Mouse (Mus musculus): ENCODE results near the gene Vgll4. TPM values are rescaled to one million over a fixed set of nuclear protein-coding genes. Genes with fewer than 3 reads are reported as not detected.

Vgll4 gene
- polyA plus RNA-seq, 1 experiment from 2014 or later, result 94.2 TPM

- H3K4me2 ChIP-seq (replicated peaks), result no peak overlapping the region
- 72% methylated on average over 3 of the region's 3 CpGs for WGBS
- peaks cover 34% of the 10 kb centered on the region for H3K4me1 ChIP-seq
- H3K27me3 ChIP-seq, result no peaks in the 10 kb centered on the region
- H3K4me3 ChIP-seq, result no peak overlapping the region
- H3K27ac ChIP-seq, result no peak overlapping the region
- H3K9ac ChIP-seq, result no peak overlapping the region
- no peak for ATAC-seq (ENCODE audit: low FRiP score)
- H3K36me3 ChIP-seq, result no peaks in the 10 kb centered on the region
- H3K9me3 ChIP-seq (replicated peaks), result 0 out of 2 replicates have a peak, but pooled peaks cover 5% of the 10 kb centered on the region
These were observed 133.4 kb downstream of the Vgll4 start for GRCm38 (mm10) chr6:114836433-114836832.

DNA sequence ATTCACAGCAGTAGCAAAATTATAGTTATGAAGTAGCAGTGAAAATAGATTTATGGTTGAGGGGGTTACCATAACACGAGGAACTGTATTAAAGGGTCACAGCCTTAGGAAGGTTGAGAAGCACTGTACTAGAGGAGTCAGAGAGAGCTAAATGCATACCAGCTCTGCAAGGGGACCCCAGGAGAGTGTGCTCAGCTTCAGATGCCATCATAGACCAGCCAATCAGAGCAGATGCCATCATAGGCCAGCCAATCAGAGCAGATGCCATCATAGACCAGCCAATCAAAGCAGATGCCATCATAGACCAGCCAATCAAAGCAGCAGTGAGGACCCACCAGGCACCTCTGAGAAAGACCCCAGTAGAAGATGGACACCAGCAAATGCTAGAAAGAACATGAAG is 134.0 kb downstream of the Vgll4 start:
- Histone ChIP-seq H3K9ac (no peak overlapping the region), H3K4me3 (no peak overlapping the region), H3K4me1 (peaks cover 27% of the 10 kb centered on the region), H3K4me2 (replicated peaks) (no peak overlapping the region), H3K27ac (no peak overlapping the region), H3K36me3 (no peaks in the 10 kb centered on the region), H3K9me3 (replicated peaks) (0 out of 2 replicates have a peak, but pooled peaks cover 5% of the 10 kb centered on the region), H3K27me3 (no peaks in the 10 kb centered on the region)
- ATAC-seq (ENCODE audit: low FRiP score), result no peak
- 91% methylated on average over 1 of the region's 1 CpGs for WGBS

GRCm38 (mm10) chr6:114835344-114835743 is 134.4 kb downstream of the Vgll4 start:
- 0 out of 2 replicates have a peak, but pooled peaks have one; percentile 32 for ATAC-seq (ENCODE audit: low FRiP score)

GRCm38 (mm10) chr6:114833791-114834346 is 135.9 kb downstream of the Vgll4 start:
- Histone ChIP-seq H3K9me3 (replicated peaks) (0 out of 2 replicates have a peak, but pooled peaks cover 5% of the 10 kb centered on the region), H3K27me3 (no peaks in the 10 kb centered on the region), H3K4me3 (no peak overlapping the region), H3K36me3 (no peaks in the 10 kb centered on the region), H3K27ac (no peak overlapping the region), H3K4me1 (peaks cover 21% of the 10 kb centered on the region; the same call in 1 of the 2 replicates), H3K4me2 (replicated peaks) (no peak overlapping the region), H3K9ac (no peak overlapping the region)
- no peak for ATAC-seq (ENCODE audit: low FRiP score)
- WGBS, result 65% methylated on average over 4 of the region's 4 CpGs

More at GRCm38 (mm10) chr6:114835344-114835743, 134.4 kb downstream of the Vgll4 start:
- Histone ChIP-seq H3K9me3 (replicated peaks) (0 out of 2 replicates have a peak, but pooled peaks cover 5% of the 10 kb centered on the region), H3K36me3 (no peaks in the 10 kb centered on the region), H3K27ac (no peak overlapping the region), H3K27me3 (no peaks in the 10 kb centered on the region), H3K9ac (no peak overlapping the region), H3K4me1 (peaks cover 23% of the 10 kb centered on the region; the same call in 1 of the 2 replicates), H3K4me3 (no peak overlapping the region), H3K4me2 (replicated peaks) (no peak overlapping the region)
- 85% methylated on average over 7 of the region's 7 CpGs for whole genome bisulfite sequencing

DNA sequence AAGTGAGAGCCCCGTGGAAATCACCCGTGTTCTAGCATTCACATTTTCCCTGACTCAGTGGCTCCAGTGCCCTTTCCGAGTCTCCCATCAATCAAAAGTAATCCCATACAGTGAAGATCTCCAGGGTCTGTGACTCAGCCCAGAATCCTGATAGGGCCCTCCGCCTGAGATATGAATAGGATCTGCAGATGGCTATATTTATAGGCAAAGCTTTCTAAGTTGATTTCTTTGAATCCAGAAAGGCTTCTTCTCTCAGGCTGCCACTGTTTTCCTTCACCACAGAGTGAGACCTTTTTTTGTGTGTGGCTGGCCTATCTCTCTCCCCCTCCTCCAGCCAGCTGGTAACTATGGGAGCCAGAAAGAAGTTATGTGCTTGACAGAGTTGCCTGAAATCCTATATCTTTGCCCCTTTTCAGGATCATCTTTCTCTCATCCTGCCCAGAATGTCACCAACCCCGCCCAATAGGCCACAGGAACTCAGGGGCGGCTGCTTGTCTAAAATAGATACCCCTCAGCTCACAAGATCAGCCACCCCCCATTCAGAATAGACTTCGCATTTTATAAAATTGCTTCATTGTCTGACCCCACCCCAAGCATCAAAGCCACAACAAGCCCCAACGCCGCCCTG is 136.6 kb downstream of the Vgll4 start:
- no peak overlapping the region for H3K9ac ChIP-seq
- peaks cover 21% of the 10 kb centered on the region; the same call in 1 of the 2 replicates for H3K4me1 ChIP-seq
- H3K27ac ChIP-seq, result no peak overlapping the region; the same call in 1 of the 2 replicates
- no peak for ATAC-seq (ENCODE audit: low FRiP score)
- WGBS, result 64% methylated on average over 9 of the region's 9 CpGs
- H3K36me3 ChIP-seq, result no peaks in the 10 kb centered on the region
- no peaks in the 10 kb centered on the region for H3K27me3 ChIP-seq
- no peak overlapping the region for H3K4me3 ChIP-seq
- H3K9me3 ChIP-seq (replicated peaks), result 0 out of 2 replicates have a peak, but pooled peaks cover 2% of the 10 kb centered on the region
- no peak overlapping the region for H3K4me2 ChIP-seq (replicated peaks)

DNA sequence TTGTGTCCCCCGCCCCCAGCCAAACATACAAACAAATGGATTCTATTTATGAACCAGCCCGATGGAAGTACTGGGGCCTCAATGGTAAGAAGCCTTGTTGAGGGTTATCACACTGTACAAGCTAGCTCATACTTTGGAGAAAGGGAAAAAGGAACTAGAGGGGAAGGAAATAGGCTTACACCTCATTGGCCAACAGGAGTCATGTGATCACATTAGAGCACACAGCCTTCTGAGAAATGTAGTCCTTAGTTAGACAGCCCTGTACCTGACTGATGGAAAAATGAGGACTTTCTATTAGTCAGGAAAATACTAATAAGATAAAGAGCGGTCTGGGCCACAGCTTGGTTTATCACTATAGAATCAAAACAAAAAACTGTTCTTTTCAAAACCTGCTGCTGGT is 138.0 kb downstream of the Vgll4 start:
- no peaks in the 10 kb centered on the region for H3K9me3 ChIP-seq (replicated peaks)
- ATAC-seq (ENCODE audit: low FRiP score), result no peak
- H3K4me2 ChIP-seq (replicated peaks), result no peak overlapping the region
- no peaks in the 10 kb centered on the region for H3K27me3 ChIP-seq
- H3K9ac ChIP-seq, result no peak overlapping the region
- no peak overlapping the region for H3K27ac ChIP-seq
- peaks cover 21% of the 10 kb centered on the region; the same call in 1 of the 2 replicates for H3K4me1 ChIP-seq
- H3K4me3 ChIP-seq, result no peak overlapping the region
- WGBS, result 95% methylated on average over 3 of the region's 3 CpGs
- H3K36me3 ChIP-seq, result no peaks in the 10 kb centered on the region

DNA sequence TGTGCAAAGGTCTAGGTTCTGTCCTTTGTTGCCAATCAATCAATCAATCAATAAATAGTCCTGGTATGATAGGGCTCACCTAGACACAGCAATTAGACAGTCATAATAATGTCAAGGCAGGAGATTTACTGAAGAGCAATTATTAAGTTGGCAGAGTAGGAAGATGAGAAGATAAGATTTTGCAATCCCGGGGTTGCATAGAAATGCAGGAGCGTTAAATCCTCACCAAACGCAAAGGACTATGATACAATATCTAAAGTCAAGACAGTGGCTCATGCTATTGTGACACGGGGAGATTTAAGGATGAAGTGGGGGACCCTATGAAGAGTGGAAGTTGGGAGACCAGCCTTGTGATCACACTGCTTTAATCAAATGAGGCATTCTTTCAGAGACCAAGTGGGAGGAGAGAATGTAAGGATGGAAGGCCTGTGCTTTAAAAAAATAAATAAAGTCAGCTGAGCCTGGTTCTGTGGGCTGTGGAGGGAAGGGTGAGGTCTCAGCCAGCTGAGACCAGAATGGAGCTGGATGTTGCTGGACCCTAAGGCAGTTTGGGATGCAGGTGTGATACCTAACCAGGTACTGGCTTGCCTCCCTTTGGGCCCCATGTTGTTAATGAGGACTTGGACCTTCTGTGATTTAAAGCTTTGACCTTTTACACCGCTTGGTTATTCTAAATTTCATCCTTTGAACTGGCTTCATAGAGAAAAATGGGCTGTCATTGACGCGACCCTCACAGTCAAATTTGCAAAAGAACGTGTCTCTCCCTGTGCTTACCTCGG is 139.9 kb downstream of the Vgll4 start:
- WGBS, result 88% methylated on average over 9 of the region's 9 CpGs
- no peaks in the 10 kb centered on the region for H3K27me3 ChIP-seq
- H3K4me3 ChIP-seq, result no peak overlapping the region
- no peaks in the 10 kb centered on the region for H3K36me3 ChIP-seq
- H3K4me2 ChIP-seq (replicated peaks), result no peak overlapping the region
- H3K9ac ChIP-seq, result no peak overlapping the region
- no peak overlapping the region for H3K27ac ChIP-seq
- H3K4me1 ChIP-seq, result peaks cover 21% of the 10 kb centered on the region; the same call in 1 of the 2 replicates
- ATAC-seq (ENCODE audit: low FRiP score), result no peak
- no peaks in the 10 kb centered on the region for H3K9me3 ChIP-seq (replicated peaks)

DNA sequence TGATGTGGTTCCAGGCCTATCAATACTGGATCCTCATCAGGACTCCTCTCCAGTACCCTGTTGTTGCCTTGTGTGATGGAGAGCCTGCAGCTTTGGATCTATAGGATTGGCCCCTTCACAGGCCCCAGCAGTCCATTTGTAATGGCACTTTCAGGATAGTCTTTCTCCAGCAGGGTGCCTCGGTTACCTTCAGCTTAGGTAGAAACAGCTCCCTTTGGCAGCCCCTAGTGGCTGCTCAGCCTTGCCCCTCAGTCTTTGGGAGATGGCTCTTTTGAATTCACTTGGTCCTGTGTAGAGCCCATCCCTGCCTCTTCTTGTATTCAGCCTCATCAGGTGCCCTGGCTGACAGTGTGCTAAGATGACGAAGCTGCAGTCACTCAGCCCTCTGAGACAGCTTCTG is 142.9 kb downstream of the Vgll4 start:
- Histone ChIP-seq H3K9me3 (replicated peaks) (no peaks in the 10 kb centered on the region), H3K27ac (no peak overlapping the region), H3K4me3 (no peak overlapping the region), H3K36me3 (no peaks in the 10 kb centered on the region), H3K9ac (no peak overlapping the region), H3K27me3 (no peaks in the 10 kb centered on the region), H3K4me2 (replicated peaks) (no peak overlapping the region), H3K4me1 (no peaks in the 10 kb centered on the region)
- ATAC-seq (ENCODE audit: low FRiP score), result no peak
- WGBS, result 74% methylated on average over 2 of the region's 2 CpGs

- no peak overlapping the region for H3K27ac ChIP-seq
- H3K9ac ChIP-seq, result no peak overlapping the region
- H3K4me1 ChIP-seq, result peaks cover 13% of the 10 kb centered on the region
- H3K27me3 ChIP-seq, result no peaks in the 10 kb centered on the region
- no peaks in the 10 kb centered on the region for H3K9me3 ChIP-seq (replicated peaks)
- ATAC-seq (ENCODE audit: low FRiP score), result no peak
- WGBS, result 88% methylated on average over 7 of the region's 7 CpGs
- no peak overlapping the region for H3K4me2 ChIP-seq (replicated peaks)
- no peak overlapping the region for H3K4me3 ChIP-seq
- no peaks in the 10 kb centered on the region for H3K36me3 ChIP-seq
These were observed 148.1 kb downstream of the Vgll4 start for GRCm38 (mm10) chr6:114821646-114822045.

DNA sequence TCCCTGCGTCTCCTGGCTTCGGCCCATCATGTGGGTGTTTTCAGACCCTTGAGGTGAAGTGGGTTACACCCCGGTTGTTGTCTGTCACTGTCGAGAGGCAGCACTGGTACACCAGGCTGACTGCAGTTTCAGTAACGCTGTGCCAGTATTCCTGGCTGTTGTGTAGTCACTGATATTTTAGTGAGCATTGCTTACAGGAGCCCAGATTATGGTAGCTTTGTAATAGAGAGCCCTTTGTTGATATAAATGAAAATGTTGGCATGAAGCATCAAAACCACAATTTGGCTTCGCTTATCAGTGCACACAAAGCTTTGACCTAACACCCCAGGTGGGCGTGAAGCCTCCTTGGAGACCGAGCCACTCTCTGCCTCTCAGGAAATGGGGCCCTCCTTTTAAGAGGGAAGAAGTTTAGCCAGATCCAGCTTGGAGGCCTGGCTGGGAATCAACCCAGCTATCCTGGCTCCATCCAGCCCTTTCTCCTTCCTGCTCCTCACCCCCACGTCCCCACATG is 149.8 kb downstream of the Vgll4 start:
- Histone ChIP-seq H3K9me3 (replicated peaks) (no peaks in the 10 kb centered on the region), H3K27me3 (no peaks in the 10 kb centered on the region), H3K36me3 (no peaks in the 10 kb centered on the region), H3K9ac (no peak overlapping the region), H3K27ac (0 out of 2 replicates have a peak overlapping the region, but pooled peaks have one; percentile 1), H3K4me1 (peaks cover 13% of the 10 kb centered on the region), H3K4me3 (no peak overlapping the region), H3K4me2 (replicated peaks) (no peak overlapping the region)
- WGBS, result 61% methylated on average over 9 of the region's 9 CpGs
- no peak for ATAC-seq (ENCODE audit: low FRiP score)

- Histone ChIP-seq H3K9ac (no peak overlapping the region), H3K9me3 (replicated peaks) (no peaks in the 10 kb centered on the region), H3K4me2 (replicated peaks) (no peak overlapping the region), H3K4me3 (no peak overlapping the region), H3K36me3 (no peaks in the 10 kb centered on the region), H3K27ac (no peak overlapping the region), H3K27me3 (no peaks in the 10 kb centered on the region), H3K4me1 (peaks cover 13% of the 10 kb centered on the region)
- WGBS, result 48% methylated on average over 6 of the region's 6 CpGs
- ATAC-seq (ENCODE audit: low FRiP score), result no peak
These were observed 151.3 kb downstream of the Vgll4 start for GRCm38 (mm10) chr6:114818471-114818870.

DNA sequence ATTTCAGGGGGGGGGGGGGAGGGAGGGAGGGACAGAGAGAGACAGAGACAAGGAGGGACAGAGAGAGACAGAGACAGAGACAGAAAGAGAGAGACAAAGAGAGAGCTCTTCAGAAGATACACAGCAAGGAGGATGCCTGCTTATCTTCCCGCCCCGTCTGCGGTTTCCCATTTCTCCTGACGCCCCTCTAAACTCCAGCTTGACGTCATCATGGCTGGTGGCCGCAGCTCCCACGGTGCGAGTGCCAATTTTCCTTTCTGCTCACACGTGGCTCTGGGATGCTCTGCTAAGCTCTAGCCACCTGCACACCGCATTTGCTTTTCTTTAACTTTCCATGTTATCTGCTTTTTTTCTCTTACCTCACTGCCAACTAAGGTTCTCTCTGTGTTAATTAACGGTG is 151.8 kb downstream of the Vgll4 start:
- Histone ChIP-seq H3K4me2 (replicated peaks) (no peak overlapping the region), H3K27ac (no peak overlapping the region), H3K36me3 (no peaks in the 10 kb centered on the region), H3K9me3 (replicated peaks) (no peaks in the 10 kb centered on the region), H3K4me3 (no peak overlapping the region), H3K9ac (no peak overlapping the region), H3K4me1 (peaks cover 13% of the 10 kb centered on the region), H3K27me3 (no peaks in the 10 kb centered on the region)
- ATAC-seq (ENCODE audit: low FRiP score), result no peak
- 60% methylated on average over 11 of the region's 11 CpGs for WGBS
